ENCODE assay signal across 19 mouse cellular contexts in genomic region chr10:94638599-94638998, GRCm38 (mm10).
"Had no signal": no experiment of that assay in that cellular context is flagged by ENCODE, and none has a peak within 500 bp of the region (broad histone marks: within the 10 kb centered on the region; RNA-seq: fewer than 3 reads in every experiment).

No protein-coding gene starts in this region.

- H3K27ac ChIP-seq: liver, embryonic 13.5 days; liver, embryonic 15.5 days; lung, embryonic 15.5 days; midbrain, embryonic 10.5 days; midbrain, embryonic 13.5 days; neural tube, embryonic 13.5 days; neural tube, embryonic 15.5 days; stomach, embryonic 15.5 days; stomach, postnatal 0 days had no signal

- H3K4me1 ChIP-seq: liver, embryonic 13.5 days; liver, embryonic 15.5 days; lung, embryonic 15.5 days; midbrain, embryonic 10.5 days; midbrain, embryonic 13.5 days; neural tube, embryonic 13.5 days; neural tube, embryonic 15.5 days; stomach, embryonic 15.5 days had no signal

- H3K9me3 ChIP-seq: liver, embryonic 13.5 days; liver, embryonic 15.5 days; lung, embryonic 15.5 days; midbrain, embryonic 10.5 days; midbrain, embryonic 13.5 days; neural tube, embryonic 13.5 days; neural tube, embryonic 15.5 days; stomach, embryonic 15.5 days had no signal

- ATAC-seq: liver, postnatal 0 days; lung, postnatal 0 days; midbrain, embryonic 13.5 days; midbrain, embryonic 16.5 days had no signal

- DNase-seq: liver, embryonic 13.5 days; liver, postnatal 0 days; lung, adult 2 months; lung, postnatal 14 days; right cerebral cortex, postnatal 14 days; thymus, adult 2 months; thymus, postnatal 25 days; thymus, postnatal 4 days had no signal

- H3K27me3 ChIP-seq: liver, embryonic 13.5 days; liver, embryonic 15.5 days; lung, embryonic 15.5 days; midbrain, embryonic 13.5 days; neural tube, embryonic 13.5 days; neural tube, embryonic 15.5 days; stomach, embryonic 15.5 days had no signal

- H3K4me3 ChIP-seq: liver, embryonic 13.5 days; liver, embryonic 15.5 days; lung, embryonic 15.5 days; midbrain, embryonic 10.5 days; midbrain, embryonic 13.5 days; myocyte; neural tube, embryonic 13.5 days; neural tube, embryonic 15.5 days; stomach, embryonic 15.5 days had no signal

- H3K36me3 ChIP-seq: liver, embryonic 13.5 days; liver, embryonic 15.5 days; lung, embryonic 15.5 days; midbrain, embryonic 10.5 days; midbrain, embryonic 13.5 days; neural tube, embryonic 13.5 days; neural tube, embryonic 15.5 days; stomach, embryonic 15.5 days had no signal
